Mouse (Mus musculus) olfactory bulb, adult 2 months (tissue): ENCODE data around the gene Cops3. TPM values are rescaled to one million over a fixed set of nuclear protein-coding genes. Genes with fewer than 3 reads are reported as not detected.

Source experiments
- H3K27ac ChIP-seq: fragments of 200-500 bp; 2 replicates; pipeline ENCODE4 v1.5.1; 2012; ENCODE audit warnings: low read depth, low read length; ENCODE audit not compliant: insufficient read depth
- H3K4me1 ChIP-seq: fragments of 200-500 bp; 2 replicates; pipeline ENCODE4 v1.6.1; 2012; ENCODE audit warnings: low read length; ENCODE audit not compliant: control insufficient read depth, insufficient read depth
- H3K4me3 ChIP-seq: fragments of 200-500 bp; 2 replicates; pipeline ENCODE4 v1.5.1; 2012; ENCODE audit warnings: mild to moderate bottlenecking, low read depth, low read length, moderate library complexity; ENCODE audit not compliant: insufficient read depth
- CTCF ChIP-seq: fragments of 200-500 bp; IDR thresholded peaks from 2 replicates; pipeline ENCODE4 v1.5.1; 2012; ENCODE audit warnings: low read depth, mild to moderate bottlenecking, low read length, moderate library complexity; ENCODE audit not compliant: insufficient read depth
- POLR2A ChIP-seq: fragments of 200-500 bp; IDR thresholded peaks from 2 replicates; pipeline ENCODE4 v1.6.1; 2012; ENCODE audit warnings: mild to moderate bottlenecking, low read depth, low read length, moderate library complexity; ENCODE audit not compliant: insufficient read depth
- WGBS: fragments of 180-500 bp; shearing (Covaris S2); methylation state at CpG from one replicate; pipeline ENCODE4 v1.1.7; 2018; 5-methylcytosine and 5-hydroxymethylcytosine counted together
- polyA plus RNA-seq: library from polyadenylated mRNA; stranded (reverse); fragments of >200 nt; gene quantifications from 2 replicates; pipeline ENCODE4 v1.2.4, GENCODE M21; 2012; ENCODE audit warnings: low replicate concordance; ENCODE audit not compliant: missing spikeins, insufficient read depth, insufficient read length

Gene Cops3
- polyA plus RNA-seq, 1 experiment: not detected

- Histone ChIP-seq H3K27ac (no peak overlapping the region), H3K4me3 (no peak overlapping the region), H3K4me1 (no peaks in the 10 kb centered on the region)
- 84% methylated on average over 13 of the region's 13 CpGs for WGBS
- TF ChIP-seq POLR2A (no peak), CTCF (no peak)
Measured at GRCm38 (mm10) chr11:59775435-59776148, 64.0 kb downstream of the Cops3 start.

GRCm38 (mm10) chr11:59774522-59774921 lies 65.1 kb downstream of the Cops3 start:
- 90% methylated on average over 4 of the region's 4 CpGs for WGBS
- Histone ChIP-seq H3K27ac (no peak overlapping the region), H3K4me1 (no peaks in the 10 kb centered on the region), H3K4me3 (no peak overlapping the region)
- no peak for TF ChIP-seq POLR2A
- no peak for TF ChIP-seq CTCF

GRCm38 (mm10) chr11:59772902-59773301 lies 66.7 kb downstream of the Cops3 start:
- H3K4me3 ChIP-seq: no peak overlapping the region
- H3K4me1 ChIP-seq: no peaks in the 10 kb centered on the region
- no peak overlapping the region for H3K27ac ChIP-seq
- TF ChIP-seq POLR2A: no peak
- TF ChIP-seq CTCF: no peak
- 81% methylated on average over 4 of the region's 4 CpGs for WGBS

DNA sequence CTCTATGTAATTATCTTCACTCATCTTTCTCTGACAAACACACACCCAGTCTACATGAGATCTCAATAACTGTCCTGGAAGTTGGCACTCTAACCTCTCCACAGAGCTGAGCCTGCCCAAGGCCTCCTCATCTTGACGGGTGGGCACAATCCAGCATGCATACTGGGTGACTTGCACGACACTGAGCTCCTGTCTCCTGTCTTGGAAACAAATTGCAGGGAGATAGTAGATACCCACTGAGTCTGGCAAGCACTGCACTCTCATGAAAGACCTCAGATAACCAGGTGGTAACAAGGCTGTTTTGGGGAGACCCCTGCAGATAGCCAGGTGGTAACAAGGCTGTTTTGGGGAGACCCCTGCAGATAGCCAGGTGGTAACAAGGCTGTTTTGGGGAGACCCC lies 67.3 kb downstream of the Cops3 start:
- Histone ChIP-seq H3K4me3 (no peak overlapping the region), H3K27ac (no peak overlapping the region), H3K4me1 (no peaks in the 10 kb centered on the region)
- 76% methylated on average over 2 of the region's 2 CpGs for WGBS
- no peak for TF ChIP-seq CTCF
- TF ChIP-seq POLR2A: no peak

- Histone ChIP-seq H3K27ac (no peak overlapping the region), H3K4me1 (no peaks in the 10 kb centered on the region), H3K4me3 (no peak overlapping the region)
- 56% methylated on average over 7 of the region's 7 CpGs for WGBS
- no peak for TF ChIP-seq POLR2A
- TF ChIP-seq CTCF: no peak
Measured at GRCm38 (mm10) chr11:59770753-59771152, 68.9 kb downstream of the Cops3 start.

DNA sequence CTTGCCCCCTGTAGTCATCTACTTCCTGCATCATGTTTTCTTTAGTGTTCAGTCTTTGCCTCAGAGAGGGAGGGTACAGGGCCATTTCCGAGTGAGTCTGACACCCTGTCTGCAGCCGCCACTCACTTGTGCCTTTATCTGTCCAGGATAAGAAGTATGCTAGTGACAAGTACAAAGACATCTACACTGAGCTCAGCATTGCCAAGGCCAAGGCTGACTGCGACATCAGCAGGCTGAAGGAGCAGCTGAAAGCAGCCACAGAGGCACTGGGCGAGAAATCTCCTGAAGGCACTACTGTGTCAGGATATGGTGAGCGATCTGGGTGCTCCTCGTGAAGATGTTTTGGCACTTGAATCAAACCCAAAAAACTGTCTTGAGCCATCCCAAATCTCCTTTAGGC lies 69.9 kb downstream of the Cops3 start:
- no peak overlapping the region for H3K27ac ChIP-seq
- no peak for TF ChIP-seq CTCF
- no peak for TF ChIP-seq POLR2A
- H3K4me1 ChIP-seq: no peaks in the 10 kb centered on the region
- no peak overlapping the region for H3K4me3 ChIP-seq
- WGBS: 71% methylated on average over 6 of the region's 6 CpGs

DNA sequence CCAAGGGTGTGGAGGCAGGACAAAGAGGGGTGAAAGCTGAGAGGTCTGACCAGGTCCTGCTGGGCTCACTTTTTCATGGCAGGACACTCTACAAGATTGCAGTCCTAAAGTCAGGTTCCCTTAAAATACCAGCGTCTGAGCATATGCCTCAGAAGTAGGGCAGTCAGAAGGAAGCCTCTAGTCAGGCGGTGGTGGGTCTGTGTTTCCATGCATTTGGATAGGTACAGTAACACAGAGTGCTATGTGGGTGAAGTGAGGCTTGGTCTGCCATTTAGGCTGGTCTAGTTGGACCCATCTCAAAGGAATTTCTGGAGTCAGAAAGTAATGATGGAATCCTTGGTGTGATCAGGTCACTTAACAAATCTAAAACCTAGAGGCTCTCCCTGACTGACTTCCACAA lies 70.3 kb downstream of the Cops3 start:
- Histone ChIP-seq H3K27ac (no peak overlapping the region), H3K4me1 (no peaks in the 10 kb centered on the region), H3K4me3 (no peak overlapping the region)
- no peak for TF ChIP-seq POLR2A
- no peak for TF ChIP-seq CTCF
- WGBS: 90% methylated on average over 2 of the region's 2 CpGs

Other genes with a start within 250 kb of the Cops3 start
- gene Olfr223, start 246.5 kb downstream of the Cops3 start, polyA plus RNA-seq: not detected in 2 replicates
- gene Mprip, start 178.5 kb downstream of the Cops3 start, polyA plus RNA-seq: 111 TPM in 1 of 2 replicates, not detected in the other
- not detected in 2 replicates for gene Pld6, start 52.2 kb downstream of the Cops3 start, polyA plus RNA-seq
- gene Flcn, start 29.8 kb downstream of the Cops3 start, polyA plus RNA-seq: not detected in 2 replicates
- not detected in 2 replicates for gene Nt5m, start 391 bp downstream of the Cops3 start, polyA plus RNA-seq
- gene Med9, start 108.4 kb upstream of the Cops3 start, polyA plus RNA-seq: not detected in 2 replicates
- not detected in 2 replicates for gene Rasd1, start 125.1 kb upstream of the Cops3 start, polyA plus RNA-seq
- gene Pemt, start 206.7 kb upstream of the Cops3 start, polyA plus RNA-seq: not detected in 2 replicates